Mouse (Mus musculus): ENCODE measurements at regions not wholly inside any gene's neighbourhood (a gene's known extent, or its start where the extent isn't known, plus 50 kb on each side); places are given as distances from the start of the nearest gene placed in this dataset.

- H3K27me3 ChIP-seq, result peaks cover 3% of the 10 kb centered on the region; the same call in 1 of the 2 replicates
These were observed 2779.1 kb downstream of the 9330182O14Rik start for GRCm38 (mm10) chr15:42913285-42913684.

GRCm38 (mm10) chr15:42914099-42914498 lies 2779.9 kb downstream of the 9330182O14Rik start:
- H3K27me3 ChIP-seq, result peaks cover 3% of the 10 kb centered on the region; the same call in 1 of the 2 replicates
- no peaks in the 10 kb centered on the region for H3K4me1 ChIP-seq
- no peak for ATAC-seq (ENCODE audit: low FRiP score, low read depth)
- no peak overlapping the region for H3K4me2 ChIP-seq (replicated peaks)
- no peak overlapping the region for H3K27ac ChIP-seq
- WGBS, result 6% methylated on average over 3 of the region's 3 CpGs
- H3K9ac ChIP-seq, result no peak overlapping the region
- H3K9me3 ChIP-seq, result no peaks in the 10 kb centered on the region
- no peaks in the 10 kb centered on the region for H3K36me3 ChIP-seq
- H3K4me3 ChIP-seq, result no peak overlapping the region

More at GRCm38 (mm10) chr15:42913285-42913684, 2779.1 kb downstream of the 9330182O14Rik start:
- no peaks in the 10 kb centered on the region for H3K4me1 ChIP-seq
- H3K36me3 ChIP-seq, result no peaks in the 10 kb centered on the region
- ATAC-seq (ENCODE audit: low FRiP score, low read depth), result no peak
- WGBS, result 69% methylated on average over 2 of the region's 2 CpGs
- H3K4me2 ChIP-seq (replicated peaks), result no peak overlapping the region
- H3K9me3 ChIP-seq, result no peaks in the 10 kb centered on the region
- no peak overlapping the region for H3K9ac ChIP-seq
- no peak overlapping the region for H3K4me3 ChIP-seq
- H3K27ac ChIP-seq, result no peak overlapping the region

- H3K27ac ChIP-seq, result no peak overlapping the region
- no peaks in the 10 kb centered on the region for H3K9me3 ChIP-seq
- H3K4me2 ChIP-seq (replicated peaks), result no peak overlapping the region
- peaks cover 3% of the 10 kb centered on the region; the same call in 1 of the 2 replicates for H3K27me3 ChIP-seq
- H3K36me3 ChIP-seq, result no peaks in the 10 kb centered on the region
- no peak for ATAC-seq (ENCODE audit: low FRiP score, low read depth)
- no peak overlapping the region for H3K4me3 ChIP-seq
- H3K4me1 ChIP-seq, result no peaks in the 10 kb centered on the region
- H3K9ac ChIP-seq, result no peak overlapping the region
- WGBS, result 88% methylated on average over 11 of the region's 11 CpGs
These were observed 2781.0 kb downstream of the 9330182O14Rik start for GRCm38 (mm10) chr15:42915195-42915594.

- ATAC-seq (ENCODE audit: low FRiP score, low read depth), result no peak
- Histone ChIP-seq H3K4me1 (no peaks in the 10 kb centered on the region), H3K27ac (no peak overlapping the region), H3K9ac (no peak overlapping the region), H3K9me3 (no peaks in the 10 kb centered on the region), H3K36me3 (no peaks in the 10 kb centered on the region), H3K4me3 (no peak overlapping the region), H3K27me3 (no peaks in the 10 kb centered on the region), H3K4me2 (replicated peaks) (no peak overlapping the region)
- 50% methylated on average over 3 of the region's 3 CpGs for WGBS
These were observed 2787.5 kb downstream of the 9330182O14Rik start for GRCm38 (mm10) chr15:42921618-42922017.

- Histone ChIP-seq H3K36me3 (no peaks in the 10 kb centered on the region), H3K27ac (no peak overlapping the region), H3K27me3 (no peaks in the 10 kb centered on the region), H3K4me2 (replicated peaks) (no peak overlapping the region), H3K4me3 (no peak overlapping the region), H3K4me1 (no peaks in the 10 kb centered on the region), H3K9ac (no peak overlapping the region), H3K9me3 (no peaks in the 10 kb centered on the region)
- WGBS, result 76% methylated on average over 4 of the region's 4 CpGs
- ATAC-seq (ENCODE audit: low FRiP score, low read depth), result no peak
These were observed 2794.2 kb downstream of the 9330182O14Rik start for GRCm38 (mm10) chr15:42928331-42928730.

- no peak for ATAC-seq (ENCODE audit: low FRiP score, low read depth)
- Histone ChIP-seq H3K4me3 (no peak overlapping the region), H3K9me3 (no peaks in the 10 kb centered on the region), H3K9ac (no peak overlapping the region), H3K27me3 (no peaks in the 10 kb centered on the region), H3K4me2 (replicated peaks) (no peak overlapping the region), H3K27ac (no peak overlapping the region), H3K4me1 (no peaks in the 10 kb centered on the region), H3K36me3 (no peaks in the 10 kb centered on the region)
- WGBS, result 77% methylated on average over 1 of the region's 1 CpGs
These were observed 2810.4 kb downstream of the 9330182O14Rik start for GRCm38 (mm10) chr15:42944610-42945009.

- ATAC-seq (ENCODE audit: low FRiP score, low read depth), result no peak
- Histone ChIP-seq H3K9ac (no peak overlapping the region), H3K27me3 (no peaks in the 10 kb centered on the region), H3K4me2 (replicated peaks) (no peak overlapping the region), H3K36me3 (no peaks in the 10 kb centered on the region), H3K4me3 (no peak overlapping the region), H3K4me1 (no peaks in the 10 kb centered on the region), H3K9me3 (no peaks in the 10 kb centered on the region), H3K27ac (no peak overlapping the region)
- WGBS, result 81% methylated on average over 4 of the region's 4 CpGs
These were observed 2821.0 kb downstream of the 9330182O14Rik start for GRCm38 (mm10) chr15:42955167-42955566.

GRCm38 (mm10) chr15:42962747-42963338 lies 2828.7 kb downstream of the 9330182O14Rik start:
- Histone ChIP-seq H3K9me3 (no peaks in the 10 kb centered on the region), H3K9ac (no peak overlapping the region), H3K27ac (no peak overlapping the region), H3K4me3 (no peak overlapping the region), H3K4me1 (no peaks in the 10 kb centered on the region), H3K4me2 (replicated peaks) (no peak overlapping the region), H3K27me3 (no peaks in the 10 kb centered on the region), H3K36me3 (no peaks in the 10 kb centered on the region)
- WGBS, result 17% methylated on average over 11 of the region's 11 CpGs
- ATAC-seq (ENCODE audit: low FRiP score, low read depth), result peak; percentile 54; the same call in 1 of the 2 replicates

GRCm38 (mm10) chr15:42965314-42965713 lies 2831.1 kb downstream of the 9330182O14Rik start:
- H3K36me3 ChIP-seq, result no peaks in the 10 kb centered on the region
- H3K9me3 ChIP-seq, result no peaks in the 10 kb centered on the region
- WGBS, result 63% methylated on average over 3 of the region's 3 CpGs

More at GRCm38 (mm10) chr15:42965314-42965713, 2831.1 kb downstream of the 9330182O14Rik start:
- no peaks in the 10 kb centered on the region for H3K27me3 ChIP-seq
- ATAC-seq (ENCODE audit: low FRiP score, low read depth), result no peak
- H3K4me3 ChIP-seq, result no peak overlapping the region
- no peak overlapping the region for H3K4me2 ChIP-seq (replicated peaks)
- no peak overlapping the region for H3K9ac ChIP-seq
- H3K27ac ChIP-seq, result no peak overlapping the region
- no peaks in the 10 kb centered on the region for H3K4me1 ChIP-seq

Measured in limb, embryonic 13.5 days (tissue).